Mouse (Mus musculus) small intestine, adult 2 months (tissue): ENCODE results near the gene Mmp20.

Experiments
- CTCF ChIP-seq: fragments of 200-500 bp; IDR thresholded peaks from 2 replicates; pipeline ENCODE4 v1.5.1; 2012; ENCODE audit warnings: low read depth, mild to moderate bottlenecking, control low read depth, inconsistent platforms, low read length, moderate library complexity, mixed read lengths; ENCODE audit not compliant: insufficient replicate concordance, insufficient read length; ENCODE audit errors: extremely low read depth
- POLR2A ChIP-seq: fragments of 200-500 bp; IDR thresholded peaks from 2 replicates; pipeline ENCODE4 v1.6.1; 2012; ENCODE audit warnings: low read depth, mild to moderate bottlenecking, control low read depth, inconsistent platforms, low read length, moderate library complexity

DNA sequence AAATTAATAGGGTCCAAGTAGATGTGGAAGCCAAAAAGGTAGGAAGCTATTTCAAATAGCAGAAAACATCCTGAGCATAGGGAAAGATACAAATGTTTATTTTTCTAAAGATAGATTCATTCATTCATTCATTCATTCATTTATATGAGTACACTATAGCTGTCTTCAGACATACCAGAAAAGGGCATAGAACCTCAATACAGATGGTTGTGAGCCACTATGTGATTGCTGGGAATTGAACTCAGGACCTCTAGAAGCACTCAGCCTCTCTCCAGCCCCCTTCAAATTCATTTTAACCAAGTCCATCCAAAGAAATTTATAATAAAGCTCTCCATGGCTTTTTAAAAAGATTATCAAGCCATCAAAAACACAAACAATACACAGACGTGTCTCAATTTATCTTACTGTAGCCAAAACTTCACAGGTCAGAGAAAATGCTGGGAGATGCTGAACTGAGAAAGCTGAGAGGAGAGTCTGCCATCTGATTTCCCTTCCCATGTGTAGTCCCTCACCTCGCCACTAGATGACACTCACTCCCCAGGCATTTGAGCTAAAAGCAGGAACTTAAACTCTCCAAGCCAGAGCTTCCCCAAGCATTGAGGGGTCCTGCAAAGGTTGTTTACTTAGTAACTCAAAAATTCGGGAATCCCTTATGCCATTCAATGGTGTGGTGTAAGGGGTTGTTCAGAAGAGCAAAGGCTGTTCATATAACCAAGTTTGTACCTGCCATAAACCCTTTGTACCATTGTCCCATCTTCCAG is 24.9 kb upstream of the Mmp20 start:
- TF ChIP-seq CTCF (peak; percentile 74; the same call in 1 of the 2 replicates), POLR2A (no peak)
